Mouse (Mus musculus) myocyte (in vitro differentiated cells): ENCODE measurements around the gene Actn1. TPM values are rescaled to one million over a fixed set of nuclear protein-coding genes. Genes with fewer than 3 reads are reported as not detected.

Experiments
- H3K27me3 ChIP-seq: one replicate; pipeline ENCODE4 v1.6.1; 2011; ENCODE audit not compliant: control insufficient read depth, insufficient read depth, insufficient read length
- H3K36me3 ChIP-seq: one replicate; pipeline ENCODE4 v1.6.1; 2011; ENCODE audit not compliant: control insufficient read depth, insufficient read depth
- H3K4me2 ChIP-seq: one replicate; pipeline ENCODE4 v1.6.1; 2011; ENCODE audit warnings: low read depth, control low read depth
- H3K4me3 ChIP-seq: one replicate; pipeline ENCODE4 v1.5.1; 2011; ENCODE audit warnings: mild to moderate bottlenecking, control low read depth, moderate library complexity
- H3K79me2 ChIP-seq: one replicate; pipeline ENCODE4 v1.6.1; 2011; ENCODE audit not compliant: control insufficient read depth, insufficient read depth
- H3ac ChIP-seq: one replicate; pipeline ENCODE4 v1.6.1; 2011; ENCODE audit not compliant: control insufficient read depth, insufficient read length
- CEBPB ChIP-seq: IDR thresholded peaks from 2 replicates; pipeline ENCODE4 v1.6.1; 2011; ENCODE audit warnings: mild to moderate bottlenecking, moderate library complexity; ENCODE audit not compliant: poor library complexity, insufficient read depth, severe bottlenecking
- E2F4 ChIP-seq: IDR thresholded peaks from one replicate; pipeline ENCODE4 v1.6.1; 2011; ENCODE audit warnings: mild to moderate bottlenecking, control low read depth, moderate library complexity; ENCODE audit not compliant: insufficient read depth
- MAX ChIP-seq: IDR thresholded peaks from one replicate; pipeline ENCODE4 v1.6.1; 2011; ENCODE audit warnings: low read depth, mild to moderate bottlenecking, control low read depth
- MYOD1 ChIP-seq, 3 experiments: IDR thresholded peaks; one replicate each; pipeline ENCODE4 v1.6.1; 2011; ENCODE audit warnings: control low read depth in 2 of 3, low read depth in 2 of 3, mild to moderate bottlenecking in 2 of 3, moderate library complexity in 1 of 3; ENCODE audit not compliant: insufficient read length in 2 of 3, control insufficient read depth in 1 of 3
- MYOG ChIP-seq, 3 experiments: IDR thresholded peaks; one replicate each; pipeline ENCODE4 v1.6.1; 2011; ENCODE audit warnings: control low read depth in 2 of 3, low read depth in 2 of 3, mild to moderate bottlenecking in 2 of 3; ENCODE audit not compliant: insufficient read length in 2 of 3, control insufficient read depth in 1 of 3, insufficient read depth in 1 of 3
- POLR2A ChIP-seq: IDR thresholded peaks from one replicate; pipeline ENCODE4 v1.6.1; 2011; ENCODE audit warnings: low read depth, mild to moderate bottlenecking, control low read depth, moderate library complexity; ENCODE audit not compliant: insufficient read length
- POLR2AphosphoS2 ChIP-seq: IDR thresholded peaks from one replicate; pipeline ENCODE4 v1.6.1; 2011; ENCODE audit warnings: low read depth, control low read depth; ENCODE audit not compliant: insufficient read length
- REST ChIP-seq: IDR thresholded peaks from one replicate; pipeline ENCODE4 v1.6.1; 2011; ENCODE audit warnings: mild to moderate bottlenecking, control low read depth, moderate library complexity; ENCODE audit not compliant: insufficient read depth, insufficient read length
- SRF ChIP-seq: IDR thresholded peaks from one replicate; pipeline ENCODE4 v1.6.1; 2011; ENCODE audit warnings: low read depth; ENCODE audit not compliant: control insufficient read depth, insufficient read length
- TCF12 ChIP-seq: IDR thresholded peaks from one replicate; pipeline ENCODE4 v1.6.1; 2011; ENCODE audit warnings: mild to moderate bottlenecking, control low read depth; ENCODE audit not compliant: poor library complexity, insufficient read depth, severe bottlenecking
- TCF3 ChIP-seq: IDR thresholded peaks from one replicate; pipeline ENCODE4 v1.6.1; 2011; ENCODE audit warnings: low read depth, control low read depth; ENCODE audit not compliant: insufficient read length
- USF1 ChIP-seq: IDR thresholded peaks from one replicate; pipeline ENCODE4 v1.6.1; 2011; ENCODE audit warnings: low read depth, mild to moderate bottlenecking, control low read depth, moderate library complexity
- polyA plus RNA-seq: library from polyadenylated mRNA; unstranded; fragments of >200 nt; fragmentation: generic; extraction: Trizol; gene quantifications from one replicate; pipeline ENCODE4 v1.2.1, GENCODE M21; 2012; ENCODE audit warnings: missing spikeins

Actn1 gene
- polyA plus RNA-seq, 1 experiment: 166 TPM

DNA sequence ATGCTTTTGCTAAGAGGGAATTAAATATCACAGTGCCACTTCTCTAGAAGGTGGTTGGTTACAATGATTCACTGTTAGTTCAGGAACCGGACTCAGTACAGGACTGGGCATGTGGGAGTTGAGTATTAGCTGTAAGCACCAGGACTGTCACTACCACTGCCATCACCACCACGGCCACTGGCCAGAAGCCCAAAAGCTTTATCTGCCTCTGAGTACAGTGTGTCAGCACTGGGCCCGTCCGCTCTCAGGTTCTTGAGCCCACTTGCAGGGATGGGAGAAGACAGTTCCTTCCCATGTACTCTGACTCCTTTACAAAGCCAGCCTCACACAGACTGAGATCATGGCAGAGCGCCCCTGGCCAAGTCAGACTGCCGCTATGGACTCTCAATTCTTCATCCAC lies 16.0 kb downstream of the Actn1 start:
- no peak for TF ChIP-seq USF1
- no peak for TF ChIP-seq REST
- TF ChIP-seq MYOG (IDR thresholded peaks at IDR 0.05; ENCODE audit: control insufficient read depth in 1 of 3, insufficient read depth in 1 of 3, insufficient read length in 2 of 3, low read depth in 2 of 3): no peak
- TF ChIP-seq POLR2A: no peak
- no peak for TF ChIP-seq POLR2AphosphoS2
- no peak for TF ChIP-seq E2F4
- TF ChIP-seq MAX: no peak
- TF ChIP-seq TCF12: no peak
- TF ChIP-seq TCF3: no peak
- TF ChIP-seq SRF: no peak
- no peak for TF ChIP-seq MYOD1 (IDR thresholded peaks at IDR 0.05; ENCODE audit: control insufficient read depth in 1 of 3, insufficient read length in 2 of 3, low read depth in 2 of 3)
- no peak for TF ChIP-seq CEBPB
- H3K27me3 ChIP-seq: no peaks in the 10 kb centered on the region
- no peak overlapping the region for H3K4me2 ChIP-seq
- no peak overlapping the region for H3ac ChIP-seq
- peaks cover 9% of the 10 kb centered on the region for H3K36me3 ChIP-seq
- H3K79me2 ChIP-seq: peaks cover 100% of the 10 kb centered on the region
- no peak overlapping the region for H3K4me3 ChIP-seq

DNA sequence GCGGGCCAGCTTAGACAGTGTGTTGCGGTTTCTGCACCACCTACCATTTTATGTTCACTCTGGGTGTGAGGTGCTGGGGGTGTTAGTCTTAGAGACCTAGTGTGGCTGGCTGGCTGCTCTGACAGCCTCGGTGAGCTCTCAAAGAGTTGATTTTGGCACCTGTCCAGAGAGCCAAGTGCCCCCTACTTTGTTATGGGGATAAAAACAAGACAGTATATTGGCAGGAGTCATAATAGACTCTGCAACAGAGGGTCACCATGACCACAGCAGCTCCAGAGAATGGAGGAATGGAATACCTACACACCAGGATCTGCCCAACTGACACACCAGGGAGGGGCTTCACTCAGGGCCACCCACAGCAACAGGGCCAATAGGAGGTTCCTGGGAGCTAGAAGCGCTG lies 16.8 kb downstream of the Actn1 start:
- Histone ChIP-seq H3K4me3 (no peak overlapping the region), H3K4me2 (no peak overlapping the region), H3K79me2 (peaks cover 100% of the 10 kb centered on the region), H3K36me3 (peaks cover 9% of the 10 kb centered on the region), H3ac (no peak overlapping the region), H3K27me3 (no peaks in the 10 kb centered on the region)
- no peak for TF ChIP-seq USF1
- TF ChIP-seq MYOG (IDR thresholded peaks at IDR 0.05; ENCODE audit: control insufficient read depth in 1 of 3, insufficient read depth in 1 of 3, insufficient read length in 2 of 3, low read depth in 2 of 3): no peak
- TF ChIP-seq CEBPB: no peak
- no peak for TF ChIP-seq MYOD1 (IDR thresholded peaks at IDR 0.05; ENCODE audit: control insufficient read depth in 1 of 3, insufficient read length in 2 of 3, low read depth in 2 of 3)
- no peak for TF ChIP-seq SRF
- TF ChIP-seq MAX: no peak
- no peak for TF ChIP-seq E2F4
- TF ChIP-seq TCF3: no peak
- TF ChIP-seq TCF12: no peak
- no peak for TF ChIP-seq REST
- TF ChIP-seq POLR2AphosphoS2: no peak
- TF ChIP-seq POLR2A: no peak

DNA sequence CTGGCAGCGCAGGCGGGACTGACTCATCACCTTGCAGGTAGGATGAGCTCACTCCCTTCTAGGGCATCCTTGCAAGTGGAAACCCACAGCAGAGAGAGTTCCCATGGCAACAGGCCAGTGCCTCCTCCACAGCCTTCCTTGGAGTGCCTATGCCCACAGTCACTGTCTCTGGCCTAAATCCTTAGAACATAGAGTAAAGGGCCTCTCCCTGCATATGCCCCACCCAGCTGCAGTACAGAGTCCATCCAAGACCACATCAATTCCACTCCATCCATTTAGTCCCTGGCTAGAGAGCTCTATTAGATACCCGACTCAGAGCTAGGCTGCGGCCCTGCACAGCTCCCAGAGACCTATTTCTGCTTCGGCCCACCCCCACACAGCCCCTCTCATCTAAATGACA lies 20.7 kb downstream of the Actn1 start:
- no peak overlapping the region for H3K4me2 ChIP-seq
- H3K36me3 ChIP-seq: peaks cover 9% of the 10 kb centered on the region
- no peak overlapping the region for H3ac ChIP-seq
- no peak for TF ChIP-seq POLR2AphosphoS2
- TF ChIP-seq MYOD1 (IDR thresholded peaks at IDR 0.05; ENCODE audit: control insufficient read depth in 1 of 3, insufficient read length in 2 of 3, low read depth in 2 of 3): no peak
- peaks cover 100% of the 10 kb centered on the region for H3K79me2 ChIP-seq
- no peak overlapping the region for H3K4me3 ChIP-seq
- H3K27me3 ChIP-seq: no peaks in the 10 kb centered on the region

DNA sequence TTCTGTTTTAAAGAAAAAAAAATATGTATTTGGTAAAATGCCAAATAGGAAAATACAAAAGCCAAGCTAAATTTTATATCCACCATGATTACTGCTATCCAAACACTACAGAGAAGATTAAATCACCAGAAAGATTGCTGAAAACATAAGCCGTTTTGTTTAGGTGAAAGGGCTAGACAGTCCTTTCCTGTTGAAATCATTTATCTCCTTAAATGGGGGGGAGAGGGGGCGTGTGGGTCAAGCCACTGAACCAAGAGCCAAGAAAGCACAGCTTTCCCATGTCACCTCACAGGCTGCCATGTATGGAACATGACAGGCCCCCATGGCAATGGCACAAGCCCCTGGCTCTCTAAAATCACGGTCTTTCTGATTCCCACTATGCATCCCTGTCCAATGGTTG lies 21.6 kb downstream of the Actn1 start:
- Histone ChIP-seq H3K79me2 (peaks cover 100% of the 10 kb centered on the region), H3K36me3 (peaks cover 5% of the 10 kb centered on the region), H3K4me2 (no peak overlapping the region), H3ac (no peak overlapping the region), H3K4me3 (no peak overlapping the region), H3K27me3 (no peaks in the 10 kb centered on the region)
- TF ChIP-seq CEBPB (no peak), MYOD1 (IDR thresholded peaks at IDR 0.05; ENCODE audit: control insufficient read depth in 1 of 3, insufficient read length in 2 of 3, low read depth in 2 of 3) (no peak), REST (no peak), TCF3 (no peak), POLR2A (no peak), SRF (no peak), MAX (no peak), USF1 (no peak), MYOG (IDR thresholded peaks at IDR 0.05; ENCODE audit: control insufficient read depth in 1 of 3, insufficient read depth in 1 of 3, insufficient read length in 2 of 3, low read depth in 2 of 3) (no peak), E2F4 (no peak)

DNA sequence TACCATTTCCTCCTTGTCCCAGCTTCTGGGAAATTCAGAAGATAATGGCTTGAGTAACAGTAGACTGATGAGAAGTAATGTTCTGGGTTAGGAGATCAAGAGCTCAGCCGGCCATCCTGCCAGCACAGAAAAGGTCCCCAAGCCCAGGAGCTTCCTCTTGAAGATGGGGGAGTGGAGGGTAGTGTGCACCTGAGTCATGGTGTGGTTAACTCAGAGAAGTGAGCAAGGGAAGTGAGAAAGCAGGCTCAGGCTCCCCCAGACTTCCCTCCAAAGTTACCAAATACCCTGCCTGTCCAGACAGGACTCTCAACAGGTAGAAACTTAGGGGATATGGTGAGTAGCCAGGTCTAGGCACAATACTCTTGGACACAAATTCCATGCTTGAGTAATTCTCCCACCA lies 24.9 kb downstream of the Actn1 start:
- Histone ChIP-seq H3K79me2 (peaks cover 95% of the 10 kb centered on the region), H3K36me3 (no peaks in the 10 kb centered on the region), H3K27me3 (no peaks in the 10 kb centered on the region), H3ac (no peak overlapping the region), H3K4me2 (no peak overlapping the region), H3K4me3 (no peak overlapping the region)
- TF ChIP-seq POLR2AphosphoS2 (no peak), REST (no peak), POLR2A (no peak), E2F4 (no peak), CEBPB (no peak), MAX (no peak), MYOG (IDR thresholded peaks at IDR 0.05; ENCODE audit: control insufficient read depth in 1 of 3, insufficient read depth in 1 of 3, insufficient read length in 2 of 3, low read depth in 2 of 3) (no peak)
